Mouse (Mus musculus): ENCODE data around the gene Gng13. TPM values are rescaled to one million over a fixed set of nuclear protein-coding genes. Genes with fewer than 3 reads are reported as not detected.

Gene Gng13
- not detected for total RNA-seq (2022)

DNA sequence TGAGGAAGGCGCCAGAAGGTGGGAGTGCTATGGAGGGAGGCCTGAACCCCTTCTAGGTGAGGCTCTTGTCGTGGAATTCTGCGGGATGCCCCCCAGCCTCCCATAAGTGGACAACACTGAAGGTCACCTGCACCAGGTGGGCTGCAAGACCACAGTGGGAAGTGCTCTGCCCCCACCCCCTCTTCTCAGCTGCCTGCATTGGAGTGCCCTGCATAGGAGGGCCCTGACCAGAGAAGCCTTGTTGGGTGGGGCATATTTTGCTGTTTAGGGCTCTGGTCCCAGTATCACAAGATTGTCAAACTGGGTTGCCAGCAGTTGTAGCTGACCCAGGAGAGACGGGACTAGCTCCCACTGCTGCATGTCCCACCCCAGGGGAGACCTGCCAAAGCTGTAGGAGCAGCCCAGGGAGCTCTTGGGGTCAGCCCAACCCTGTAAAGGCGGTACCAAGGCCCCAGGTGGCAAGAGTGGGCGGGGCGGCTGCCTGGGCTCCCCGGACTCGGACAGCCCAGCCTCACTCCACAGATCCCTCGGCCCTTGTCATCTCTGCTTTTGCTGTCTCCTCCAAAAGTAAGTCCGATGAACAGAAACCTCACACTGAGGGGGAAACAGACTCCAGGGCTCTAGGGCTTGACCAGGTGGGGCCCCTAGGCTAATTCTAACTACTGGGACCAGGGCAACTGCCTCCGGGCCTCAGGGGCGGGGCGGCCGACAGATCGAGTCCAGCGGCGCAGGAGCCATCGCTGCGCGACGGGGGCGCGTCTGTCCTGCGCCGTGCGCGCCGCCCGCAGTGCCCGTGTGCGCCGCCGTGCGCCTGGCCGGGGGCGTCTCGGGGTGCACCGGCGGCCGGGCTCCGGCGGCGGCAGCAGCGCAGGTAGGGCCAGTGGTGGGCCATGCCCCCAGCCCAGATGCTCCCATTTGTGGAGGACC lies at the start of gene Gng13:
Gene Gng13 (plus strand): TSS at position 461 of the 927 bp plus-strand sequence.
- no peak for DNase-seq (ENCODE audit: low spot score in 2 of 2)

- DNase-seq (ENCODE audit: low spot score in 2 of 2) = no peak
Measured at GRCm38 (mm10) chr17:25668481-25669055, 48.4 kb upstream of the Gng13 start.

- no peak for DNase-seq (ENCODE audit: low spot score in 2 of 2)
Measured at GRCm38 (mm10) chr17:25672982-25673381, 44.0 kb upstream of the Gng13 start.

DNA sequence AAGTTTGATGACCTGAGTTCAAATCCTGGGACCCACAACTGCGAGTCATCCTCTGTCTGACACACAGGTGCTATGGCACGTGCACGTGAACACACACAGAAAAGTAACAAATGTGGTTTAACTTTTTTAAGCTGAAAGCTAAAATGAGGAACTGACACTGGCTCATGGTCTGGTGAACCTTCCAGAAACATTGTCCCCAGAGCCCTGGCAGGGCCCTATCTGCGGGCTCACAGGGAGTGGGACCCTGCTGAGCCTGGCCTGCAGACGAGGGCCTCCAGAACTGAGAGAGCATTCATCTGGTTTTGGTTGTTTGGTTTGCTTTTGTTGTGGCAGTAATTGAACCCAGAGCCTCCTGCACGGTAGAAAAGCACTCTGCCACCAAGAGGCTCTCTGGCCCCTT lies 39.0 kb upstream of the Gng13 start:
- DNase-seq (ENCODE audit: low spot score in 2 of 2) = no peak

DNA sequence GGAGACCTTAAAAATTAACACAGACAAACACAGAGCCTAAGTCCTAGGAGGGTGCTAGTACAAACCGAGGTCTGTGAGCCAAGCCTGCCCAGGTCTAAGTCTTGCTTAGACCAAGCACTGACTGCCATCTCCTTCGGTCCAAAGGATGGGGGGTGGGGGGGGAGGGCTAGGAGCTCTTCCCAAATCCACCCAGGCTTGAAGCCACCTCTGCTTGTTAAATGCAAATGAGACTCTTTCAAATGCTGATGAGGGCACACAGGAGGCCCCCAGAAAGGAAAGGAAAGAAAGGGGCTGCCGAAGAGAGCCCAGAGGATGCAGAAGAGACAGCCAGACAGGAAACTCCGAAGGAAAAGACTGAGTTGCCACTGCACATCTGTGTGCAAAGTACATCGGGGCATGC lies 37.2 kb upstream of the Gng13 start:
- DNase-seq (ENCODE audit: low spot score in 2 of 2) = no peak

DNA sequence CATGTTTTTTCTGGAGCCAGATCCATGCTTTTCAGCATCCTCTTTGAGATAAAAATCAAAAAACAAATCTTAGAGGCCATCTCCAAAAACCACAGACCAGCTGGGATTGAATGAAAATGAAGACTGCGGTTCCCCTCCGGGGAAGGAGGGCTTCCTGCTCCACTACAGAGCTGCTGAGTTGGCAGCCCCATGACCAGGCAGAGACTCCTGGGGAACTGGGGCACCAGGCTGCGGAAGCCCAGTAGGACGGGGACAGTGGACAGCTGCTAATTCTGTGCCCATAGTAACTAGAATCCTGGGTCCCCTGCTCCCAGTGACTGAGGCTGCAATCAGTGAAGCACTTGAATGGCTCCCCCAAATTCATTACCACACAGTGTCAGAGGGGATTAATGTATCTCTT lies 35.3 kb upstream of the Gng13 start:
- no peak for DNase-seq (ENCODE audit: low spot score in 2 of 2)

DNA sequence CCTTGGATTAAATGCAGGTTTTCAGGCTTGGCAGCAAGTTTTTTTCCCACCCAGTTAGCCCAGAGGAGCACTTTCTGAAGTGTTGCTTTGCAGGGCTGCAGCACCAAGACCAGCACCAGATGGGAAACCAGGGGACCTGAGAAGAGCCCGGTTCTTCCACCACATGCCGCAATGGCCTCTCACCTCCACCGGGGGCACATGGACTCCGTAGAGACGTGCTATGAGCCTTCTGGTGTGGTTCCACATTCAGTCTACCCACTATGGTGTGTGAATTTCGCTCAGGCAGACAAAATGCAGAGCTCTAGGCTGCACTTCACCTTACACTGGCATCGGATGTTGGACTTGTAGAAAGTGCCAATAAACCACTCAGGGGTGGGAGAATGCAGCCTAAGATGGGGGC lies 30.6 kb upstream of the Gng13 start:
- DNase-seq (ENCODE audit: low spot score in 2 of 2) = no peak

DNA sequence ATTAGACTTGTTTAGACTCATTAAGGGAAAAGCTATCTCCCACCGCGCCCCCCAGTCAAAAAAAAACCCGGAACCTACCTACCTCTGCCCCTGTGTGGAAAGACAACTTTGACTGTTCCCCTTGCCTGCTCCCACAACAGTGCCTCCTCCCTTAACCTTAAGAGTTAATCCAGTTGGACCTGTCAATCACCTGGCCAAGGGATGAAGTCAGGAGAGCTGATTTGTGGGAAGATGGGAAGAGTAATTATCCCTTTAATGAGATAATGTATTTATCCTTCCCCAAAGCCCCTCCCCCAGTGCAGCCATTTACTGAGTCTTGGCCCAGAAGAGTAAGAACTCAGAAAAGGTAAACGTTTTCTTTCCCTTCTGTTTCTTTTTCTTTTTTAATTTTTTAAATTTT lies 28.0 kb upstream of the Gng13 start:
- DNase-seq (ENCODE audit: low spot score in 2 of 2) = no peak

DNA sequence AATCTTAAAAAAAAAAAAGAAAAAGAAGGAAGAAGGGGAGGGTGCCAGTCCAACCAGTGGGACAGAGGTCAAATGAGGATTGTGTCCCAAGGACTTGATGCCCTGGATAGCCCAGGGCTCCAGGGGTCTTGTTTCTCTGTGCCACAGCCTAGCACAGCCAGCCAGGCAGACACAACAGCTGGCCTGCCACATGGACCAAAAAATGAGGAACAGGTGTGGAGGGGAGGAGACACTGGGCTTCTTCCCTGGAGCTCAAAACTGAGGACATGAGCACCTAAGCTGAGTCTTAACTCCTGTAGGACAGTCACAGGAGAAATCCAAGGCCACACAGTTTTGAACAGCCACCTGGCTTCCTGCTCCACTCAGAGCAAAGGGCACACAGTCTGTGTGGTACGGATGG lies 20.7 kb upstream of the Gng13 start:
- DNase-seq (ENCODE audit: low spot score in 2 of 2) = no peak

DNA sequence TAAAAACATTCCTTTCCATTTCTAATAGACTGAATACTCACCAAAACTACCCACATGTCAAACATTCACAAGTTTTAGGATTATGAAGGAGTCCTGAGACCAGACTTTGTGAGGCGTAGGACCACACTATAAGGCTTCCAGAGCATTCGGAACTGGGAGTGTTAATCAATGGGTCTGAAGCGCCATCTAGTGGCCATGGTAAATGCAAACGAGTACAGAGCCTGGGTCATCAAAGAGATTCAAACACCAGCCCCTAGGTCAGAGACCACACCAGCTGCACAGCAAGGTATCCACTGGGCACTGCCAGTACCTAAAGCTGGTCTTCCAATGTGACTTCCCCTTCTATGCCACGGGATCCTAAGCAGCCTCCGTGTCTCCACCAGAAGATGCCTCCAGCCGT lies 18.5 kb upstream of the Gng13 start:
- peak; percentile 30 to 43 for DNase-seq (ENCODE audit: low spot score in 2 of 2)

DNA sequence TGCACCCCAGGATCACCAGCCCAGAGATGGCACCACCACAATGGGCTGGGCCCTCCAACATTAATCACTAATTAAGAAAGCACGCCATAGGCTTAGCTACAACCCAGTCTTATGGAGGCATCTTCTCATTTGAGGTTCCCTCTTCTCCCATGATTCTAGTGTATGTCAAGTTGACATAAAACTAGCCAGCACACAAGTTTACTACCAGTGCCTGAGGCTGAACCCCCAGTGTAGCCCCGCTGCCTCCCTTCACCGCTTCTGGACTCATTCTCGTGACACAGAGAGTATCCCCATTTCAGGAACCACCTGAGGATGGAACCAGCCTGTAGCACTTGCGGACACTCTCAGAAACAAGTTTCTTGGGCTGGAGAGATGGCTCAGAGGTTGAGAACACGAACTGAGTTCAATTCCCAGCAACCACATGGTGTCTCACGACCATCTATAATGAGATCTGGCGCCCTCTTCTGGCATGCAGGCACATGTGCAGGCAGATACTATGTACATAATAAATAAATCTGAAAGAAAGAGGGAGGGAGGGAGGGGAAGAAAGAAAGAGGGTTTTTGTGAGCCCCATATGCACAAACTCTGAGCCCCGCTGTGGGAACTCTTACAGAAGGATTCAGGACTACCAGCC lies 16.0 kb upstream of the Gng13 start:
- no peak for DNase-seq (ENCODE audit: low spot score in 2 of 2)

GRCm38 (mm10) chr17:25709994-25710393 lies 7.0 kb upstream of the Gng13 start:
- no peak for DNase-seq (ENCODE audit: low spot score in 2 of 2)

GRCm38 (mm10) chr17:25711136-25711535 lies 5.8 kb upstream of the Gng13 start:
- no peak for DNase-seq (ENCODE audit: low spot score in 2 of 2)

DNA sequence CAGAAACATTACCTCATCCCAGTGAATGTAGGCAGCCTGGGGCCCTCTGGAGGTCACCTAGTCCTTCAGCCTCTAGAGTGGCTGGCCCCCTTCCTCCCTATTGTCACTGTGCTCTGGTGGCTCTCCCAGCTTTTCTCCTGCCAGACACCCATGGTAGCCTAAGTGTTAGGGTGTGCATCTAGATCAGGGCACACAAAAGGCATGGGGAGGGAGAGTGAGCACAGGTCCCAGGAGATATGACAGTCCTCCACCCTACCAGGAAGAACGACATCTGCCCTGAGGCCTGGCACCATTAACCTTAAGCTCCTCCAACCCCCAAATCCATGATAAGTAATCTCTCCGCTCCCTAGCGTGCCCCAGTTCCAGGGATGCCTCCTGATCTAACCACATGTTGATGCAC lies 1.3 kb upstream of the Gng13 start:
- no peak for DNase-seq (ENCODE audit: low spot score in 2 of 2)

GRCm38 (mm10) chr17:25716130-25716529 lies 841 bp upstream of the Gng13 start:
- no peak for DNase-seq (ENCODE audit: low spot score in 2 of 2)

GRCm38 (mm10) chr17:25717691-25718090 lies 720 bp downstream of the Gng13 start:
- DNase-seq (ENCODE audit: low spot score in 2 of 2) = no peak

- DNase-seq (ENCODE audit: low spot score in 2 of 2) = no peak
Measured at GRCm38 (mm10) chr17:25721476-25721875, 4.5 kb downstream of the Gng13 start.

DNA sequence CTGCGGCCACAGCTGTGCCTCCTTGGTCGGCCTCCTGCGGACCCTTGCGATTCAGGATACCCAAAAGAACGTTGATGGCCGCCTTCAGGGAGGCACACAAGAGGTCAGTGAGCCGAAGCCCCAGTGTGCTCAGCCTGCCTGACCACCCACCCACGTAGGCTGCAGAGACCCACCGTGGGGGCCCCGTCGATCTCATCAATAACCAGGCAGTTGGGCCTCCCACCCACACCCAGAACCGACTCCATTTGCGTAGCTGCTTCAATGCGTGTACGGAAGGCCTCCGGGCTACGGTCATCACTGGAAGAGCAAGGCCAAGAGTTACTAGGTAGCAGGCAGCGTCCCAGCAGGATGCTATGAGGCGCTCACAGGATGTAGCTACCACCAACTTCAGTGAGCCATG lies 6.5 kb downstream of the Gng13 start:
- no peak for DNase-seq (ENCODE audit: low spot score in 2 of 2)

DNA sequence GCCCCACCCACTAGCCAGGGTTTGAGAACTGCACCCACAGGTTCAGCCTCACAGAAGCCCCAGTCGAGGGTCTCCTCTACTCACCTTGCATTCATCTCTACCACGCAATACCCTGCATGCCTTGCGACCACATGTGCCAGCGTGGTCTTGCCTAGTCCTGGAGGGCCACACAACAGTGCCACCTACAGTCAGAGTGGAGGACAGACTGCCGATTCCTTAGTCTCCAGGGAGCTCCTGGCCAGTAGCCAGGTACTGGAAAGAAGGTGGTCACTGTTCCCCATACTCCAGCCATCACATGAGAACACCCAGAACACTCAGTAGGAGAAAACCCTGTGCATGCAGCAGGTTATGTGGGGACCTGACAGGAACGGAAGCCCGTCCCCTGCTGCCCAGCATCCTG lies 6.9 kb downstream of the Gng13 start:
- no peak for DNase-seq (ENCODE audit: low spot score in 2 of 2)

DNA sequence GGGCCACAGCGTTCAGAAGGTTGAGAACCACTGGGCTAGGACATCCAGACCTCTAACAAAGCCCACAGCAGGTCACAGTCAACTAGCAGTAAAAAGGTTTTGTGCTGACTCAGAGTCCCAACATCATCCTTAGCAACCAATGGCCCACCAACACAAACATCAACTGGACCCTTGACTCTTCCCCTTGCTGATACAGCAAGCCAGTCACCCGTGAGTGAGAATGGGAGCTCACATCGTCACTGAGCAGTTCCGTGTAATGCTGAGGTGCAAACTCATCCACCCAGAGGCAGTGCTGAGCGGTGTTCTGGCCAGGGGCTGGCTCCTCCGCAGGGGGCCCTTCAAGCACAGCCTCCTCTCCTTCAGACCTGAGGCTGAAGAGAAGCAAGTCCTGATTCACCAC lies 8.3 kb downstream of the Gng13 start:
- no peak for DNase-seq (ENCODE audit: low spot score in 2 of 2)

- DNase-seq (ENCODE audit: low spot score in 2 of 2) = peak; percentile 100
Measured at GRCm38 (mm10) chr17:25727265-25728008, 10.5 kb downstream of the Gng13 start, which contains the start of the genes Chtf18 and Rpusd1. TSS of gene Chtf18 (minus strand) at chr17:25727419. TSS of gene Rpusd1 (plus strand) at chr17:25727670.

DNA sequence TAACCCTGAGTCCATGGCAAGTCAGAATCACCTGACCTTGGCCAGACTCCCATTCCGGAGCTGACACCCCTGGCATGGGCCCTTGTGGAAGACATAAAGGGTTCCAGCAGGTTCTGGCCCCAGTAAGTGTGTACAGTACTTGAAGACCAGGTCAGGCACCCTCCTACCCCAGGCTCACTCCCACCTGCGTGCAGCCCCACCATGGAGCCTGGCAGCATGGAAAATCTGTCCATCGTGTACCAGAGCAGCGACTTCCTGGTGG lies 11.0 kb downstream of the Gng13 start:
- DNase-seq (ENCODE audit: low spot score in 2 of 2) = peak in 1 of 2 experiments; percentile 12

All from gastrocnemius, adult 8-10 months (tissue).